Mouse (Mus musculus): ENCODE measurements around the gene Eya2.

Eya2 gene

GRCm38 (mm10) chr2:165595676-165596070 lies 841 bp downstream of the Eya2 start:
- no peak for DNase-seq (ENCODE audit: low spot score in 2 of 2)

- DNase-seq (ENCODE audit: low spot score in 2 of 2): no peak
Measured at GRCm38 (mm10) chr2:165596141-165596540, 1.3 kb downstream of the Eya2 start.

- no peak for DNase-seq (ENCODE audit: low spot score in 2 of 2)
Measured at GRCm38 (mm10) chr2:165597536-165597935, 2.7 kb downstream of the Eya2 start.

- DNase-seq (ENCODE audit: low spot score in 2 of 2): no peak
Measured at GRCm38 (mm10) chr2:165598139-165598538, 3.3 kb downstream of the Eya2 start.

GRCm38 (mm10) chr2:165599566-165599965 lies 4.7 kb downstream of the Eya2 start:
- DNase-seq (ENCODE audit: low spot score in 2 of 2): no peak

GRCm38 (mm10) chr2:165600926-165601325 lies 6.1 kb downstream of the Eya2 start:
- no peak for DNase-seq (ENCODE audit: low spot score in 2 of 2)

- DNase-seq (ENCODE audit: low spot score in 2 of 2): no peak
Measured at GRCm38 (mm10) chr2:165601605-165602004, 6.8 kb downstream of the Eya2 start.

- DNase-seq (ENCODE audit: low spot score in 2 of 2): no peak
Measured at GRCm38 (mm10) chr2:165603775-165604174, 8.9 kb downstream of the Eya2 start.

- DNase-seq (ENCODE audit: low spot score in 2 of 2): no peak
Measured at GRCm38 (mm10) chr2:165611551-165612253, 16.9 kb downstream of the Eya2 start.

GRCm38 (mm10) chr2:165613741-165614339 lies 19.0 kb downstream of the Eya2 start:
- no peak for DNase-seq (ENCODE audit: low spot score in 2 of 2)

GRCm38 (mm10) chr2:165621488-165621887 lies 26.7 kb downstream of the Eya2 start:
- DNase-seq (ENCODE audit: low spot score in 2 of 2): no peak

GRCm38 (mm10) chr2:165622596-165622995 lies 27.8 kb downstream of the Eya2 start:
- no peak for DNase-seq (ENCODE audit: low spot score in 2 of 2)

GRCm38 (mm10) chr2:165626826-165627225 lies 32.0 kb downstream of the Eya2 start:
- DNase-seq (ENCODE audit: low spot score in 2 of 2): no peak

GRCm38 (mm10) chr2:165627974-165628373 lies 33.1 kb downstream of the Eya2 start:
- no peak for DNase-seq (ENCODE audit: low spot score in 2 of 2)

- DNase-seq (ENCODE audit: low spot score in 2 of 2): no peak
Measured at GRCm38 (mm10) chr2:165629900-165630299, 35.1 kb downstream of the Eya2 start.

GRCm38 (mm10) chr2:165633011-165633785 lies 38.4 kb downstream of the Eya2 start:
- DNase-seq (ENCODE audit: low spot score in 2 of 2): no peak

GRCm38 (mm10) chr2:165634481-165634880 lies 39.6 kb downstream of the Eya2 start:
- DNase-seq (ENCODE audit: low spot score in 2 of 2): no peak

- DNase-seq (ENCODE audit: low spot score in 2 of 2): no peak
Measured at GRCm38 (mm10) chr2:165639075-165639755, 44.4 kb downstream of the Eya2 start.

- DNase-seq (ENCODE audit: low spot score in 2 of 2): no peak
Measured at GRCm38 (mm10) chr2:165641909-165642505, 47.2 kb downstream of the Eya2 start.

- no peak for DNase-seq (ENCODE audit: low spot score in 2 of 2)
Measured at GRCm38 (mm10) chr2:165643596-165643995, 48.8 kb downstream of the Eya2 start.

- no peak for DNase-seq (ENCODE audit: low spot score in 2 of 2)
Measured at GRCm38 (mm10) chr2:165644057-165644456, 49.2 kb downstream of the Eya2 start.

- DNase-seq (ENCODE audit: low spot score in 2 of 2): no peak
Measured at GRCm38 (mm10) chr2:165651031-165651430, 56.2 kb downstream of the Eya2 start.
